Mouse (Mus musculus): ENCODE measurements around the gene Mark1. TPM values are rescaled to one million over a fixed set of nuclear protein-coding genes. Genes with fewer than 3 reads are reported as not detected.
A peak's percentile ranks its signal among the peaks of the same experiment; 100 is the strongest.

Mark1 gene
- 1.6 and 1.7 TPM in 2 replicates for polyA plus RNA-seq (2015; fragmentation: Nextera tagmentation; extraction: Ambion mirVana)

DNA sequence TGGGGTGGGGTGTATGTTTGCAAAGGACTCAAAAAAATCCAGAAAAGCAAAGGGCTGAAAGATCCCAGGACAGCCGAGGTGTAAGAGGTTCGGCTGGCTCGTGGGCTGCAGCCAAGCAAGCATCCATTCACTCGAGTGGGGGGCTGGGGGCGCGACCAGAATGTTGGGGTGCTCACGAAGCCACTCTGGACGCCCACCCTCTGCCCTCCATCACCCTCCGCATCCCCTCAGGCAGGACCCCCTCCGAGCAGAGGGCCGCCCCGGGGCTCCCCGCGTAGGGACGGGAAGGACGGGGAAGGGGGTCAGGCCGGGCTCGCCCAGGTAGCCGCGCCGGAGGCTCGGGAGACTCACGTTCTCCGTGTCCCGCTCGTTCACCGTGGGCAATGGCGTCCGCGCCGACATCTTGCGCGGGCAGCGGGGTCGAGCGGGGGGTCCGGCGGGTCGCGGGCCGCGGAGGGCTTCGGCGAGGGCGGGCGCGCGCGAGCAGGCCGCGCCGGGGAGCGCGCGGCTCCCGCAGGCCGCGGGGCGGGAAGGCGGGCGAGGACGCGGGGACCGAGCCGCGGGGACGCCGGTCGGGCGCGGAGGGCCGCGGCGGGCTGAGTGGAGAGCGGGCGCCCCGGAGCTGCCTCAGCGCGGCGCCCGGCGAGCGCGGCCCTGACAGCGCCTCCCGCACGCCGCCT, at the start of gene Mark1:
Gene Mark1, minus strand, starts transcription at position 500 of the 680 bp plus-strand sequence.
- Histone ChIP-seq H3K9ac (ENCODE audit: low read length) (peak within 1 kb of the TSS; percentile 87), H3K27me3 (ENCODE audit: control insufficient read depth, insufficient read depth, low read depth, low read length) (peaks cover 3% of the 10 kb centered on the region; the same call in 1 of the 2 replicates), H3K9me3 (ENCODE audit: control insufficient read depth, low read length) (no peaks in the 10 kb centered on the region), H3K27ac (ENCODE audit: low read length) (0 out of 2 replicates have a peak within 1 kb of the TSS, but pooled peaks have one; percentile 16), H3K4me1 (replicated peaks; ENCODE audit: control insufficient read depth, insufficient read depth, low read length) (peaks cover 7% of the 10 kb centered on the region; the same call in 1 of the 2 replicates), H3K4me3 (ENCODE audit: low read length) (peak within 1 kb of the TSS; percentile 76), H3K4me2 (ENCODE audit: low read depth, low read length) (peak within 1 kb of the TSS; percentile 89), H3K36me3 (ENCODE audit: control insufficient read depth, insufficient read depth, low read length) (no peaks in the 10 kb centered on the region)
- WGBS, result 0% methylated on average over 29 of the region's 88 CpGs
- peak; percentile 64 for ATAC-seq (ENCODE audit: low read depth)

DNA sequence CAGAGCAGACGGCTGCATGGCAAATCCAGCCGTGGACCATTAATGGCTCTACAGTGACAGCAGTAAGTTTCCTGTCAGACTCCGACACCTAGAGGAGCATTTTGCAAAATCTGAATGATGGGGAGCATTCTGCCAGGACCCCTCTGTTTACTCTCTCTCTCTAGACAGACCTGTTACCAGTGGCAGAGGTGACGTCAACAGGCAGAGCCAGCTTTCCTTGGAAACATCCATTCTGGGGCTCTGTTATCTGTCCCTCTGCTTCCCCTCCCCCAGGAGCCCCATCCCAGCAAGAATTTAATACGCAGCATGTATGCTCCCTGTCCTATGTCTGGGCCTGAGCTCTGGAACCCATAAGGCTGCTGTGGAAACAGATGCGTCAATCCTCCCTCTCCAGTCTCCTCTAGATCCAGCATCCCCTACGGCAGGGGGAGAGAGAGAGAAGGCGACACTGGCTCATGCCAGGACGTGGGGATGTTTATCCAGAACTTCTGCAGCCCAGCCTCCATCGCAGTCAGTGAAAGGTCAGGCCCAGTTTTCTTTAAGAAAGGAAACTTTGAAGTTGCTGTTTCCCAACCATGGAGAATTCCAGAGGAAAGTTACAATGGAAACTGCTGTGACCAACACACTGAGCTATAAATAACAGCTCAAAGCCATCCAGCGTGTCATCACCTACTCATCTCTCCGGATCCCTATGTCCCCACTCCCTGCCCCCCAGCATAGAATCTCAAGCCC, 48.3 kb upstream of the Mark1 start:
- peak; percentile 89 for ATAC-seq (ENCODE audit: low read depth)
- Histone ChIP-seq H3K9me3 (ENCODE audit: control insufficient read depth, low read length) (no peaks in the 10 kb centered on the region), H3K27me3 (ENCODE audit: control insufficient read depth, insufficient read depth, low read depth, low read length) (no peaks in the 10 kb centered on the region), H3K4me2 (ENCODE audit: low read depth, low read length) (no peak overlapping the region), H3K4me1 (replicated peaks; ENCODE audit: control insufficient read depth, insufficient read depth, low read length) (peaks cover 8% of the 10 kb centered on the region; the same call in 1 of the 2 replicates), H3K36me3 (ENCODE audit: control insufficient read depth, insufficient read depth, low read length) (no peaks in the 10 kb centered on the region), H3K9ac (ENCODE audit: low read length) (no peak overlapping the region; the same call in 1 of the 2 replicates), H3K4me3 (ENCODE audit: low read length) (no peak overlapping the region), H3K27ac (ENCODE audit: low read length) (peak overlapping the region; percentile 44)
- WGBS, result 34% methylated on average over 12 of the region's 12 CpGs

DNA sequence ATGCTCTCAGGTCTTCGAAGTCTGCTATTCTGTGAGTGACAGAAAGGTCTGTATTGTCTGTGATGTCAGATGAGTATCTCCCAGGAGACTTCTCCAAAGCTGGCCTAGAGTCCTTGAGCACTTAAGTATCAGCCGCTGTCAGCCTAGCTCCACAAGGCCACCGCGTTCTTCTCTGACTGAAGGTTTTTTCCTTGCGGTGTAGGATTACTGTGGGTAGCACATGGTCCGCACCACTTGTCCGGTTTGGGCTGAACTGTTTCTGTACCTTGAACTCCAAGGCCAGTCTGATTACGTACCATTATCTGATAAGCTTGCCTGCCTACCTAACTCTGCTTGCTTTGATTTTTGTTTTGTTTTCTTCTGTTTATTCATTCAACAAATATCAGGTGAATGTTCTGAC, 47.1 kb upstream of the Mark1 start:
- H3K4me3 ChIP-seq (ENCODE audit: low read length), result no peak overlapping the region
- peaks cover 8% of the 10 kb centered on the region; the same call in 1 of the 2 replicates for H3K4me1 ChIP-seq (replicated peaks; ENCODE audit: control insufficient read depth, insufficient read depth, low read length)
- no peak for ATAC-seq (ENCODE audit: low read depth)
- H3K9ac ChIP-seq (ENCODE audit: low read length), result no peak overlapping the region
- H3K9me3 ChIP-seq (ENCODE audit: control insufficient read depth, low read length), result no peaks in the 10 kb centered on the region
- H3K27ac ChIP-seq (ENCODE audit: low read length), result no peak overlapping the region
- no peaks in the 10 kb centered on the region for H3K36me3 ChIP-seq (ENCODE audit: control insufficient read depth, insufficient read depth, low read length)
- 76% methylated on average over 8 of the region's 8 CpGs for WGBS
- no peaks in the 10 kb centered on the region for H3K27me3 ChIP-seq (ENCODE audit: control insufficient read depth, insufficient read depth, low read depth, low read length)
- H3K4me2 ChIP-seq (ENCODE audit: low read depth, low read length), result no peak overlapping the region

DNA sequence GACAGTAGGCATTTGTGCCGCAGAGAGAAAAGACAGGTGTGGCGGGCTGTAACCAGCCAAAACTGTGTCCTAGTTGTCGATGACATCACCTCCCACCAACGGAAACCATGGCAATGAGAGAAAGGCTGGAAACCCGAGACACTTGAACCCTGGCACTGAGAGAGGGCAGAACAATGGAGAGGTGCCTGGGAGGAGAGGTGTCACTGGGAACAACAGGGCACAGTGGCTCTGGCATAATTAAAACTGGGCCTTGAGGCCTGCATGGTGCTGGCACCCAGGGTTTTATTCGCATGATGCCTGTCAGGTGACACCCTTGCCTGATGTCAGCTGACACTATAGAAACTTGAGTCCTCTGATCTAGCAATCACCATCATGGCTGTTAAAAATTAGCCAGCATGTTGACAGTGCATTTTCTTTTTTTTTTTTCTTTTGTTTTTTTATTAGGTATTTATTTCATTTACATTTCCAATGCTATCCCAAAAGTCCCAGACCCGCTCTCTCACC, 38.9 kb upstream of the Mark1 start:
- H3K27me3 ChIP-seq (ENCODE audit: control insufficient read depth, insufficient read depth, low read depth, low read length), result no peaks in the 10 kb centered on the region
- no peak overlapping the region for H3K27ac ChIP-seq (ENCODE audit: low read length)
- no peaks in the 10 kb centered on the region for H3K9me3 ChIP-seq (ENCODE audit: control insufficient read depth, low read length)
- no peak overlapping the region for H3K9ac ChIP-seq (ENCODE audit: low read length)
- ATAC-seq (ENCODE audit: low read depth), result no peak
- no peak overlapping the region for H3K4me3 ChIP-seq (ENCODE audit: low read length)
- H3K36me3 ChIP-seq (ENCODE audit: control insufficient read depth, insufficient read depth, low read length), result no peaks in the 10 kb centered on the region
- WGBS, result 51% methylated on average over 7 of the region's 7 CpGs
- H3K4me2 ChIP-seq (ENCODE audit: low read depth, low read length), result no peak overlapping the region
- no peaks in the 10 kb centered on the region for H3K4me1 ChIP-seq (replicated peaks; ENCODE audit: control insufficient read depth, insufficient read depth, low read length)

DNA sequence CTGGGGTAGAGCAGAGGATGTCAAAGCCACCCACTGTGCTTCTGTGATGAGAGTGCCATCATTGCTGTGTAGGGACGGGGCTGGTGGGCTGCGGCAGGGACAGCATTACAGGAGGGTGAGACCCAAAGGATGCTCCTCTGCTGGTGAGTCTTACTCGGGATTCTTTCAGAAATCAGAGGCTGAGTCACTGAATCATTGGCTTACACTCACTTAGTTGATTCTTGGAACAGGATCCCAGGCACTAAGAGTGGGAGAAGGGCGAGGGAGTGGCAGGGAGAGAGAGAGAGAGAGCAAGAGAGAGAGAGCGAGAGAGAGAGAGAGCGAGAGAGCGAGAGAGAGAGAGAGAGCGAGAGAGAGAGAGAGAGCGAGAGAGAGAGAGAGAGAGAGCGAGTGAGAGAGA, 31.2 kb upstream of the Mark1 start:
- Histone ChIP-seq H3K4me3 (ENCODE audit: low read length) (no peak overlapping the region), H3K4me2 (ENCODE audit: low read depth, low read length) (no peak overlapping the region), H3K9me3 (ENCODE audit: control insufficient read depth, low read length) (no peaks in the 10 kb centered on the region), H3K27me3 (ENCODE audit: control insufficient read depth, insufficient read depth, low read depth, low read length) (no peaks in the 10 kb centered on the region), H3K9ac (ENCODE audit: low read length) (no peak overlapping the region), H3K27ac (ENCODE audit: low read length) (no peak overlapping the region), H3K4me1 (replicated peaks; ENCODE audit: control insufficient read depth, insufficient read depth, low read length) (no peaks in the 10 kb centered on the region), H3K36me3 (ENCODE audit: control insufficient read depth, insufficient read depth, low read length) (no peaks in the 10 kb centered on the region)
- ATAC-seq (ENCODE audit: low read depth), result no peak
- 81% methylated on average over 10 of the region's 10 CpGs for WGBS

DNA sequence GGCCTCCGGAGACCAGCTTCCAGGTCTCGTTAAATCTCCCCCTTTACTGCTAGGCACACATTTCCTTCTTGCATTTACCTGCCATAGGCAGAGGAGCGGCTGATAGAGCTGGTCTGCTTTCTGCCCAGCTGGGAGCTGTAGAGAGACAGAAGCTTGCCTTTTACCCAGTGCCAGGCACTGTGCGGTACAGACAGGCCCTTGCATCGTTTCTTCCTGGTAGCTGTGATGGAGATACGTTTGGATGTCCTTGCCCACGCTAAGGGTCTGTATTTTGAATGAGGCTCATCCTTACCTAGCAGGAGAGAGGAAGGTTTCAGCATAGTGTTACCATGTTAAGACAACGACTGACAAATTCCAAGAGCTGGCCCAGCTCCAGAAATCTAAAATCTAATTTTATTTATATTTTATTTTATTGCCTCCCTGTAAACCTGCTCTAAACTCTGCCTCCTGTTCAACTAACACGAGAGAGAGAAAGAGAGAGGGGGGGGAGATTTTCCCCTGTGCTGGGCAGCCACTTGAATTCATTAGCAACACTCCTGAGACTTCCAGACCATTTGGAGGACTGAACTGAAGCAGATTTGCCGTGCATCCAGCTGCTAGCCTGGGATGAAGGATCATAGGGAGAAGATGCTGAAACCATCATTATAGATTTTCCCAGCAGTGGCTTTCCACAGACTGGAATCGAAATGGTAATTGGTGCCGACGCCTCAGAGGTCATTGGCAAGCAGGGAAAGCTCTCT, 21.2 kb upstream of the Mark1 start:
- Histone ChIP-seq H3K4me2 (ENCODE audit: low read depth, low read length) (no peak overlapping the region), H3K4me1 (replicated peaks; ENCODE audit: control insufficient read depth, insufficient read depth, low read length) (no peaks in the 10 kb centered on the region), H3K4me3 (ENCODE audit: low read length) (no peak overlapping the region), H3K27ac (ENCODE audit: low read length) (no peak overlapping the region), H3K9me3 (ENCODE audit: control insufficient read depth, low read length) (no peaks in the 10 kb centered on the region), H3K36me3 (ENCODE audit: control insufficient read depth, insufficient read depth, low read length) (no peaks in the 10 kb centered on the region), H3K27me3 (ENCODE audit: control insufficient read depth, insufficient read depth, low read depth, low read length) (no peaks in the 10 kb centered on the region), H3K9ac (ENCODE audit: low read length) (no peak overlapping the region)
- WGBS, result 66% methylated on average over 13 of the region's 13 CpGs
- ATAC-seq (ENCODE audit: low read depth), result no peak

DNA sequence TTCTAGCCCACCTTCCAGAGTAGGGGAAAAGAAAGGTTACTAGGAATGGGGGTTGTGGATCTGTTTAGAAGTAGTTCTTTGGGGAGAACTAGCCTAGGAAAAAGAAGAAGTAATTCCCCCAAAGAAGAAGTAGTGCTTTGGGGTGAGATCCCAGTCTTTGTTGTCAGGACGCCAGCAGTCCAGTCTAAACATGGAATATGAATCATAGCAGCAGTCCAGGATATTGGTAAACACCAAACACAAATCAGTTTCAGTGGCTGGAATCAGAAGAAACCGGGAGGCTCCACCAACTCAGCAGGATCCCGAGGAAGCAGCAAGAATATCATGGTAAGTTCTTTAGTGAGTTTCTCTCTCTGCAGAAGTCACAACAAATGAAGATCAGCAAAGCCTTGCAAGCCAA, 13.2 kb upstream of the Mark1 start:
- Histone ChIP-seq H3K9me3 (ENCODE audit: control insufficient read depth, low read length) (0 out of 2 replicates have a peak, but pooled peaks cover 2% of the 10 kb centered on the region), H3K36me3 (ENCODE audit: control insufficient read depth, insufficient read depth, low read length) (no peaks in the 10 kb centered on the region), H3K9ac (ENCODE audit: low read length) (no peak overlapping the region), H3K4me1 (replicated peaks; ENCODE audit: control insufficient read depth, insufficient read depth, low read length) (no peaks in the 10 kb centered on the region), H3K27me3 (ENCODE audit: control insufficient read depth, insufficient read depth, low read depth, low read length) (no peaks in the 10 kb centered on the region), H3K4me3 (ENCODE audit: low read length) (no peak overlapping the region), H3K4me2 (ENCODE audit: low read depth, low read length) (no peak overlapping the region), H3K27ac (ENCODE audit: low read length) (no peak overlapping the region)
- 64% methylated on average over 3 of the region's 3 CpGs for WGBS
- ATAC-seq (ENCODE audit: low read depth), result no peak

DNA sequence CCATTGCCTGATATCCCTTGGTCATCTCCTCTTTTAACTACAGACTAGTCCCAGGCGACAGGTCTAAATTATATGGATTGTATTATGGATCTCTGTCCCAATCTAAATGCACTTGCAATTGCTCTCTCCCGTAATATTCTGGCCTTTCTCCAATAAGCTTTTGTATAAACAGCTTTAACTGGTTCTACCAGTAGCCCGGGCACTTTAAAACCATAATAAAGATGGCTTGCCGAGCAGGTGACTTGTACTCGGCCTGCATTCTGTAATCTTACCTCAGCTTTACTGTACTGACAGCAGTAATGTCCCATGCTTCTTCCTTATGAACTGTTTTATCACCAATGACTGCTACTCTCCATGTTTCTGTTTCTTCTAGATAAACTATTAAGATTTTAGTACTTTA, 7.7 kb upstream of the Mark1 start:
- H3K27me3 ChIP-seq (ENCODE audit: control insufficient read depth, insufficient read depth, low read depth, low read length), result no peaks in the 10 kb centered on the region
- H3K4me2 ChIP-seq (ENCODE audit: low read depth, low read length), result no peak overlapping the region
- no peaks in the 10 kb centered on the region for H3K36me3 ChIP-seq (ENCODE audit: control insufficient read depth, insufficient read depth, low read length)
- no peak overlapping the region for H3K9ac ChIP-seq (ENCODE audit: low read length)
- ATAC-seq (ENCODE audit: low read depth), result peak; percentile 34; the same call in 1 of the 2 replicates
- 51% methylated on average over 5 of the region's 5 CpGs for WGBS
- H3K4me3 ChIP-seq (ENCODE audit: low read length), result no peak overlapping the region
- H3K27ac ChIP-seq (ENCODE audit: low read length), result no peak overlapping the region
- no peaks in the 10 kb centered on the region for H3K4me1 ChIP-seq (replicated peaks; ENCODE audit: control insufficient read depth, insufficient read depth, low read length)
- no peaks in the 10 kb centered on the region for H3K9me3 ChIP-seq (ENCODE audit: control insufficient read depth, low read length)

Measured in lung, embryonic 16.5 days (tissue).